Mouse (Mus musculus): ENCODE results near the gene Cfd.

Gene Cfd

GRCm38 (mm10) chr10:79918231-79919078 lies 27.8 kb downstream of the Cfd start:
- no peak for DNase-seq

GRCm38 (mm10) chr10:79919251-79919849 lies 28.7 kb downstream of the Cfd start:
- peak in 1 of 2 experiments; percentile 54 for DNase-seq

- DNase-seq: no peak
Observed at GRCm38 (mm10) chr10:79920056-79920890, 29.6 kb downstream of the Cfd start.

- DNase-seq: no peak
Observed at GRCm38 (mm10) chr10:79920958-79921535, 30.4 kb downstream of the Cfd start, which contains the start of gene R3hdm4. Gene R3hdm4, minus strand, starts transcription at chr10:79921208.

- no peak for DNase-seq
Observed at GRCm38 (mm10) chr10:79921572-79921971, 30.9 kb downstream of the Cfd start.

GRCm38 (mm10) chr10:79924998-79925784 lies 34.5 kb downstream of the Cfd start:
- peak; percentile 89 to 96 for DNase-seq

GRCm38 (mm10) chr10:79925785-79926490 lies 35.3 kb downstream of the Cfd start:
- no peak for DNase-seq

GRCm38 (mm10) chr10:79926491-79927323 lies 36.1 kb downstream of the Cfd start, which contains the start of gene Arid3a:
Gene Arid3a, plus strand, starts transcription at chr10:79927043.
- DNase-seq: peak; percentile 90 to 94

- peak; percentile 62 to 81 for DNase-seq
Observed at GRCm38 (mm10) chr10:79927324-79928029, 36.8 kb downstream of the Cfd start.

GRCm38 (mm10) chr10:79928030-79928694 lies 37.5 kb downstream of the Cfd start:
- peak; percentile 47 to 72 for DNase-seq

- DNase-seq: no peak
Observed at GRCm38 (mm10) chr10:79928907-79929701, 38.5 kb downstream of the Cfd start.

GRCm38 (mm10) chr10:79929967-79930825 lies 39.5 kb downstream of the Cfd start:
- DNase-seq: no peak

- DNase-seq: no peak
Observed at GRCm38 (mm10) chr10:79930826-79931186, 40.2 kb downstream of the Cfd start.

GRCm38 (mm10) chr10:79931797-79932196 lies 41.1 kb downstream of the Cfd start:
- DNase-seq: no peak

GRCm38 (mm10) chr10:79932736-79933135 lies 42.1 kb downstream of the Cfd start:
- DNase-seq: peak; percentile 61 to 80

- peak; percentile 61 to 64 for DNase-seq
Observed at GRCm38 (mm10) chr10:79933145-79933679, 42.6 kb downstream of the Cfd start.

GRCm38 (mm10) chr10:79933861-79934260 lies 43.2 kb downstream of the Cfd start:
- DNase-seq: no peak
